Mouse (Mus musculus) megakaryocyte, embryonic 14.5 days (primary cell): ENCODE measurements at regions not wholly inside any gene's neighbourhood (a gene's known extent, or its start where the extent isn't known, plus 50 kb on each side); places are given as distances from the start of the nearest gene placed in this dataset.

ENCODE experiments used
- H3K27me3 ChIP-seq: replicated peaks from 2 replicates; pipeline ENCODE3; 2012; ENCODE audit warnings: inconsistent platforms
- H3K36me3 ChIP-seq: replicated peaks from 2 replicates; pipeline ENCODE3; 2012; ENCODE audit warnings: low read length, inconsistent platforms, mixed read lengths
- H3K4me1 ChIP-seq: 2 replicates; pipeline ENCODE4 v1.6.1; 2012; ENCODE audit warnings: inconsistent platforms
- H3K4me3 ChIP-seq: replicated peaks from 2 replicates; pipeline ENCODE3; 2012; ENCODE audit warnings: moderate library complexity, mild to moderate bottlenecking, inconsistent platforms
- H3K9me3 ChIP-seq: 2 replicates; pipeline ENCODE4 v1.6.1; 2012; ENCODE audit warnings: inconsistent platforms
- FLI1 ChIP-seq: IDR thresholded peaks from 2 replicates; pipeline ENCODE4 v1.6.1; 2012; ENCODE audit warnings: low read length, inconsistent platforms, mixed read lengths
- GATA1 ChIP-seq: IDR thresholded peaks from 3 replicates; pipeline ENCODE4 v1.6.1; 2012; ENCODE audit warnings: mixed read lengths, low read length, inconsistent platforms, borderline replicate concordance

GRCm38 (mm10) chr12:79887225-79887886, 225.5 kb downstream of the Zfp36l1 start:
- TF ChIP-seq FLI1 (no peak), GATA1 (no peak)
- Histone ChIP-seq H3K27me3 (peaks cover 33% of the 10 kb centered on the region), H3K36me3 (no peaks in the 10 kb centered on the region), H3K4me1 (peaks cover 13% of the 10 kb centered on the region), H3K9me3 (no peaks in the 10 kb centered on the region), H3K4me3 (no peak overlapping the region)

GRCm38 (mm10) chr12:79886494-79886893, 226.3 kb downstream of the Zfp36l1 start:
- H3K36me3 ChIP-seq = no peaks in the 10 kb centered on the region
- no peak for TF ChIP-seq GATA1
- no peak for TF ChIP-seq FLI1

GRCm38 (mm10) chr12:79885286-79885685, 227.5 kb downstream of the Zfp36l1 start:
- no peak for TF ChIP-seq FLI1
- TF ChIP-seq GATA1 = no peak
- peaks cover 6% of the 10 kb centered on the region; the same call in 1 of the 2 replicates for H3K9me3 ChIP-seq
- no peaks in the 10 kb centered on the region for H3K36me3 ChIP-seq
- no peak overlapping the region for H3K4me3 ChIP-seq
- H3K27me3 ChIP-seq = peaks cover 30% of the 10 kb centered on the region
- peaks cover 19% of the 10 kb centered on the region for H3K4me1 ChIP-seq

More at GRCm38 (mm10) chr12:79886494-79886893, 226.3 kb downstream of the Zfp36l1 start:
- H3K4me3 ChIP-seq = no peak overlapping the region
- H3K9me3 ChIP-seq = peaks cover 6% of the 10 kb centered on the region; the same call in 1 of the 2 replicates
- peaks cover 34% of the 10 kb centered on the region for H3K27me3 ChIP-seq
- peaks cover 13% of the 10 kb centered on the region for H3K4me1 ChIP-seq

- H3K27me3 ChIP-seq = peaks cover 30% of the 10 kb centered on the region
- H3K4me3 ChIP-seq = no peak overlapping the region
- H3K36me3 ChIP-seq = no peaks in the 10 kb centered on the region
- TF ChIP-seq FLI1 (no peak), GATA1 (no peak)
- peaks cover 6% of the 10 kb centered on the region; the same call in 1 of the 2 replicates for H3K9me3 ChIP-seq
- peaks cover 19% of the 10 kb centered on the region for H3K4me1 ChIP-seq
Observed at GRCm38 (mm10) chr12:79883651-79884050, 229.2 kb downstream of the Zfp36l1 start.

- TF ChIP-seq GATA1 (no peak), FLI1 (no peak)
- H3K36me3 ChIP-seq = no peaks in the 10 kb centered on the region
Observed at GRCm38 (mm10) chr12:79880751-79881261, 232.0 kb downstream of the Zfp36l1 start.

GRCm38 (mm10) chr12:79880346-79880745, 232.5 kb downstream of the Zfp36l1 start:
- no peak for TF ChIP-seq FLI1
- TF ChIP-seq GATA1 = no peak

More at GRCm38 (mm10) chr12:79880751-79881261, 232.0 kb downstream of the Zfp36l1 start:
- Histone ChIP-seq H3K9me3 (peaks cover 6% of the 10 kb centered on the region; the same call in 1 of the 2 replicates), H3K4me3 (no peak overlapping the region), H3K4me1 (peaks cover 19% of the 10 kb centered on the region), H3K27me3 (peaks cover 23% of the 10 kb centered on the region)

GRCm38 (mm10) chr12:79879918-79880273, 232.9 kb downstream of the Zfp36l1 start:
- no peak for TF ChIP-seq FLI1
- TF ChIP-seq GATA1 = no peak
- Histone ChIP-seq H3K4me3 (no peak overlapping the region), H3K27me3 (peaks cover 28% of the 10 kb centered on the region), H3K4me1 (peaks cover 13% of the 10 kb centered on the region), H3K9me3 (peaks cover 14% of the 10 kb centered on the region), H3K36me3 (no peaks in the 10 kb centered on the region)

More at GRCm38 (mm10) chr12:79880346-79880745, 232.5 kb downstream of the Zfp36l1 start:
- Histone ChIP-seq H3K27me3 (peaks cover 24% of the 10 kb centered on the region), H3K36me3 (no peaks in the 10 kb centered on the region), H3K4me3 (no peak overlapping the region), H3K9me3 (peaks cover 10% of the 10 kb centered on the region), H3K4me1 (peaks cover 16% of the 10 kb centered on the region)

- Histone ChIP-seq H3K4me3 (no peak overlapping the region), H3K9me3 (peaks cover 14% of the 10 kb centered on the region), H3K4me1 (peaks cover 13% of the 10 kb centered on the region), H3K27me3 (peaks cover 33% of the 10 kb centered on the region), H3K36me3 (no peaks in the 10 kb centered on the region)
- TF ChIP-seq GATA1 (no peak), FLI1 (no peak)
Observed at GRCm38 (mm10) chr12:79879093-79879917, 233.5 kb downstream of the Zfp36l1 start.

GRCm38 (mm10) chr12:79878766-79879092, 234.1 kb downstream of the Zfp36l1 start:
- H3K4me3 ChIP-seq = no peak overlapping the region

More at GRCm38 (mm10) chr12:79878766-79879092, 234.1 kb downstream of the Zfp36l1 start:
- TF ChIP-seq FLI1 = no peak
- TF ChIP-seq GATA1 = no peak
- H3K36me3 ChIP-seq = no peaks in the 10 kb centered on the region
- H3K27me3 ChIP-seq = peaks cover 35% of the 10 kb centered on the region
- peaks cover 14% of the 10 kb centered on the region for H3K9me3 ChIP-seq
- H3K4me1 ChIP-seq = peaks cover 7% of the 10 kb centered on the region
